Mouse (Mus musculus) right cerebral cortex, postnatal 14 days (tissue): ENCODE measurements around the gene Ap5z1.

Source experiments
- DNase-seq: peaks from one replicate; pipeline ENCODE4 v3.0.0; 2022

The Ap5z1 gene

GRCm38 (mm10) chr5:142524711-142525464, 61.1 kb downstream of the Ap5z1 start:
- no peak for DNase-seq
